Comparison of ENCODE assay signal across 14 mouse cellular contexts in genomic region chr12:65390330-65390729, GRCm38 (mm10).
DNase-seq lines count a peak whose midpoint lies in the region; ATAC-seq and TF ChIP-seq lines count a peak whose summit lies in the region.
"Had no signal": no experiment of that assay in that cellular context is flagged by ENCODE, and none has a peak within 500 bp of the region (broad histone marks: within the 10 kb centered on the region; RNA-seq: fewer than 3 reads in every experiment).

No protein-coding gene starts in this region.

- DNase-seq in cerebellum, postnatal 25 days = peak; percentile 19 to 21
- no peak for DNase-seq in cerebellum, postnatal 4 days (ENCODE audit: low spot score in 2 of 2)
- DNase-seq in left cerebral cortex, adult 2 months (ENCODE audit: extremely low spot score in 1 of 2, low spot score in 2 of 2) = no peak
- no peak for DNase-seq in left cerebral cortex, postnatal 4 days
- DNase-seq in frontal cortex, postnatal 14 days (ENCODE audit: low spot score in 2 of 2) = peak; percentile 13 to 20
- peak; percentile 20 to 23 for DNase-seq in right cerebral cortex, adult 2 months (ENCODE audit: low spot score in 2 of 2)
- no peak for DNase-seq in gastrocnemius, postnatal 14 days
- DNase-seq: adrenal gland, postnatal 36 days; lung, embryonic 14.5 days had no signal

- intact Hi-C loops in left cerebral cortex, adult 2 months (cut with DNase I) = loop anchor here (10.0 kb wide), 1 partner anchor 196 kb away; no protein-coding TSS in a partner anchor
- intact Hi-C loops in left cerebral cortex, postnatal 4 days (cut with DNase I) = no loop called here
- intact Hi-C loops in gastrocnemius, postnatal 14 days (cut with DNase I; ENCODE audit: low total_unique reads) = no loop called here

- no peaks in the 10 kb centered on the region for H3K36me3 ChIP-seq in kidney, embryonic 16.5 days (ENCODE audit: insufficient read depth, low read length)
- H3K36me3 ChIP-seq: heart, embryonic 12.5 days; kidney, embryonic 15.5 days had no signal

- H3K4me1 ChIP-seq in kidney, embryonic 16.5 days (ENCODE audit: insufficient read depth, low read length) = no peaks in the 10 kb centered on the region
- H3K4me1 ChIP-seq: kidney, embryonic 15.5 days had no signal

- no peak for ATAC-seq in kidney, embryonic 16.5 days (ENCODE audit: low FRiP score, low TSS enrichment)

- no peak for TF ChIP-seq CTCF in left cerebral cortex, adult 2 months (IDR thresholded peaks at IDR 0.05)

- H3K4me2 ChIP-seq in kidney, embryonic 16.5 days (replicated peaks; ENCODE audit: low read depth, low read length) = no peak overlapping the region
- H3K4me2 ChIP-seq: heart, embryonic 12.5 days; kidney, embryonic 15.5 days; liver, embryonic 11.5 days; lung, embryonic 14.5 days had no signal

- no peaks in the 10 kb centered on the region for H3K27me3 ChIP-seq in kidney, embryonic 16.5 days (ENCODE audit: insufficient read depth, low read length)
- H3K27me3 ChIP-seq: heart, embryonic 12.5 days; kidney, embryonic 15.5 days had no signal

- H3K4me3 ChIP-seq in left cerebral cortex, adult 2 months = no peak overlapping the region
- no peak overlapping the region for H3K4me3 ChIP-seq in kidney, embryonic 16.5 days (ENCODE audit: low read length)
- H3K4me3 ChIP-seq: heart, embryonic 12.5 days; kidney, embryonic 15.5 days had no signal

- WGBS in kidney, embryonic 16.5 days = 96% methylated on average over 6 of the region's 6 CpGs

- peaks cover 2% of the 10 kb centered on the region; the same call in 1 of the 2 replicates for H3K9me3 ChIP-seq in kidney, embryonic 16.5 days (ENCODE audit: low read length)

- H3K9ac ChIP-seq in kidney, embryonic 16.5 days (replicated peaks; ENCODE audit: low read length) = no peak overlapping the region
- H3K9ac ChIP-seq: heart, embryonic 12.5 days; kidney, embryonic 15.5 days; lung, embryonic 14.5 days had no signal

- H3K27ac ChIP-seq in left cerebral cortex, adult 2 months = peak overlapping the region; percentile 19; the same call in 1 of the 2 replicates
- no peak overlapping the region for H3K27ac ChIP-seq in kidney, embryonic 16.5 days (ENCODE audit: low read length)
- H3K27ac ChIP-seq: kidney, embryonic 15.5 days; stomach, postnatal 0 days had no signal

Comparison
In these comparisons a context has a peak if more than half of its experiments do, and no peak if none do; other contexts are left out.
1. DNase-seq: peak in cerebellum, postnatal 25 days (2 of 2), frontal cortex, postnatal 14 days (2 of 2) and right cerebral cortex, adult 2 months (2 of 2); none in cerebellum, postnatal 4 days (0 of 2), left cerebral cortex, adult 2 months (0 of 2), left cerebral cortex, postnatal 4 days (single experiment) and gastrocnemius, postnatal 14 days (single experiment).